Mouse (Mus musculus): Measurements from ENCODE around the gene Trim37. TPM values are rescaled to one million over a fixed set of nuclear protein-coding genes. Genes with fewer than 3 reads are reported as not detected.
A peak's percentile ranks its signal among the peaks of the same experiment; 100 is the strongest.

Trim37 gene
- total RNA-seq (2015) (38.4 and 42.6 TPM in 2 replicates), total RNA-seq (2017) (53.4 and 70.0 TPM in 2 replicates)

- ATAC-seq (replicated peaks; ENCODE audit: poor library complexity): peak; percentile 94
Measured at GRCm38 (mm10) chr11:87126824-87127816, at the start of gene Trim37. Gene Trim37 (plus strand): TSS chr11:87127077.

GRCm38 (mm10) chr11:87083712-87084111 lies 43.2 kb upstream of the Trim37 start:
- no peak for ATAC-seq (replicated peaks; ENCODE audit: poor library complexity)

GRCm38 (mm10) chr11:87085461-87085860 lies 41.4 kb upstream of the Trim37 start:
- no peak for ATAC-seq (replicated peaks; ENCODE audit: poor library complexity)

- ATAC-seq (replicated peaks; ENCODE audit: poor library complexity): peak; percentile 100
Measured at GRCm38 (mm10) chr11:87086290-87086984, 40.4 kb upstream of the Trim37 start, which contains the start of gene Smg8. Gene Smg8 (minus strand): TSS chr11:87086774.

- ATAC-seq (replicated peaks; ENCODE audit: poor library complexity): peak; percentile 40
Measured at GRCm38 (mm10) chr11:87087142-87087541, 39.7 kb upstream of the Trim37 start.

- ATAC-seq (replicated peaks; ENCODE audit: poor library complexity): no peak
Measured at GRCm38 (mm10) chr11:87108409-87108754, 18.5 kb upstream of the Trim37 start, which contains the start of gene Prr11. Gene Prr11 (minus strand): TSS chr11:87108708.

- ATAC-seq (replicated peaks; ENCODE audit: poor library complexity): peak; percentile 94
Measured at GRCm38 (mm10) chr11:87108755-87109518, 17.9 kb upstream of the Trim37 start, which contains the start of gene Ska2. Gene Ska2 (plus strand): TSS chr11:87109234.

- no peak for ATAC-seq (replicated peaks; ENCODE audit: poor library complexity)
Measured at GRCm38 (mm10) chr11:87109519-87110171, 17.2 kb upstream of the Trim37 start.

- ATAC-seq (replicated peaks; ENCODE audit: poor library complexity): no peak
Measured at GRCm38 (mm10) chr11:87110172-87110909, 16.5 kb upstream of the Trim37 start.

- no peak for ATAC-seq (replicated peaks; ENCODE audit: poor library complexity)
Measured at GRCm38 (mm10) chr11:87121864-87122263, 5.0 kb upstream of the Trim37 start.

- ATAC-seq (replicated peaks; ENCODE audit: poor library complexity): no peak
Measured at GRCm38 (mm10) chr11:87125562-87125961, 1.3 kb upstream of the Trim37 start.

- ATAC-seq (replicated peaks; ENCODE audit: poor library complexity): no peak
Measured at GRCm38 (mm10) chr11:87126281-87126823, 525 bp upstream of the Trim37 start.

- no peak for ATAC-seq (replicated peaks; ENCODE audit: poor library complexity)
Measured at GRCm38 (mm10) chr11:87136233-87136632, 9.4 kb downstream of the Trim37 start.

GRCm38 (mm10) chr11:87158012-87158411 lies 31.1 kb downstream of the Trim37 start:
- no peak for ATAC-seq (replicated peaks; ENCODE audit: poor library complexity)

- no peak for ATAC-seq (replicated peaks; ENCODE audit: poor library complexity)
Measured at GRCm38 (mm10) chr11:87162687-87163086, 35.8 kb downstream of the Trim37 start.

GRCm38 (mm10) chr11:87163751-87164150 lies 36.9 kb downstream of the Trim37 start:
- no peak for ATAC-seq (replicated peaks; ENCODE audit: poor library complexity)

- no peak for ATAC-seq (replicated peaks; ENCODE audit: poor library complexity)
Measured at GRCm38 (mm10) chr11:87173625-87174024, 46.7 kb downstream of the Trim37 start.

- ATAC-seq (replicated peaks; ENCODE audit: poor library complexity): no peak
Measured at GRCm38 (mm10) chr11:87175031-87175430, 48.2 kb downstream of the Trim37 start.

GRCm38 (mm10) chr11:87212313-87212712 lies 85.4 kb downstream of the Trim37 start:
- ATAC-seq (replicated peaks; ENCODE audit: poor library complexity): peak; percentile 34; the same call in 1 of the 2 replicates

All from megakaryocyte progenitor cell, adult 5-6 weeks (primary cell).